Mouse (Mus musculus) heart, embryonic 13.5 days (tissue): Measurements from ENCODE around the gene Gbp9. TPM values are rescaled to one million over a fixed set of nuclear protein-coding genes. Genes with fewer than 3 reads are reported as not detected.
A peak's percentile ranks its signal among the peaks of the same experiment; 100 is the strongest.
"Not testable (repeated sequence)": the region's sequence is repeated elsewhere in the genome, so short reads cannot be mapped to it uniquely, and the experiment has no call there.

Source experiments
- ATAC-seq: fragments of 200-750 bp; cut with Nextera tagmentation; 2 replicates; pipeline ENCODE4 v1.8.0; 2017; ENCODE audit warnings: moderate TSS enrichment; ENCODE audit not compliant: insufficient number of reproducible peaks, low FRiP score, low TSS enrichment; ENCODE audit errors: extremely low read depth
- H3K27ac ChIP-seq: fragments of 300-500 bp; sonication (generic); replicated peaks from 2 replicates; pipeline ENCODE4 v1.5.1; 2015; ENCODE audit warnings: moderate library complexity, mild to moderate bottlenecking, inconsistent platforms
- H3K27me3 ChIP-seq: fragments of 300-500 bp; sonication (generic); replicated peaks from 2 replicates; pipeline ENCODE4 v1.6.1; 2015; ENCODE audit warnings: mild to moderate bottlenecking, inconsistent platforms
- H3K36me3 ChIP-seq: fragments of 300-500 bp; sonication (generic); 2 replicates; pipeline ENCODE4 v1.6.1; 2015; ENCODE audit warnings: mild to moderate bottlenecking, inconsistent platforms
- H3K4me1 ChIP-seq: fragments of 300-500 bp; sonication (generic); 2 replicates; pipeline ENCODE4 v1.6.1; 2015; ENCODE audit warnings: inconsistent platforms
- H3K4me2 ChIP-seq: fragments of 300-500 bp; sonication (generic); 2 replicates; pipeline ENCODE4 v1.6.1; 2015; ENCODE audit warnings: inconsistent platforms, mild to moderate bottlenecking, moderate library complexity
- H3K4me3 ChIP-seq: fragments of 300-500 bp; sonication (generic); 2 replicates; pipeline ENCODE4 v1.5.1; 2015; ENCODE audit warnings: moderate library complexity, mild to moderate bottlenecking, inconsistent platforms
- H3K9ac ChIP-seq: fragments of 300-500 bp; sonication (generic); 2 replicates; pipeline ENCODE4 v1.6.1; 2015; ENCODE audit warnings: inconsistent platforms, mild to moderate bottlenecking, moderate library complexity
- H3K9me3 ChIP-seq: fragments of 300-500 bp; sonication (generic); 2 replicates; pipeline ENCODE4 v1.6.1; 2016; ENCODE audit warnings: inconsistent platforms
- WGBS: fragments of 180-500 bp; shearing (Covaris S2); methylation state at CpG from one replicate; pipeline ENCODE4 v1.1.7; 2015; ENCODE audit warnings: mixed read lengths; 5-methylcytosine and 5-hydroxymethylcytosine counted together
- polyA plus RNA-seq: library from polyadenylated mRNA; unstranded; fragments of >200 nt; fragmentation: Nextera tagmentation; extraction: Ambion mirVana; gene quantifications from 2 replicates; pipeline ENCODE4 v1.2.1, GENCODE M21; 2015

Gene Gbp9
- 3.0 and 3.2 TPM in 2 replicates for polyA plus RNA-seq

GRCm38 (mm10) chr5:105139409-105140088, at the start of gene Gbp9, which contains the start of the genes Gbp8 and Gbp4:
TSS of gene Gbp9 (minus strand) at chr5:105139539.
TSS of gene Gbp8 (minus strand) at chr5:105139540.
TSS of gene Gbp4 (minus strand) at chr5:105139586.
- not testable (repeated sequence) for H3K27me3 ChIP-seq, H3K4me1 ChIP-seq, H3K9ac ChIP-seq, H3K9me3 ChIP-seq, H3K36me3 ChIP-seq
- Histone ChIP-seq H3K4me3 (peak within 1 kb of the TSS; percentile 25), H3K27ac (peak within 1 kb of the TSS; percentile 58; the same call in 1 of the 2 replicates), H3K4me2 (peak within 1 kb of the TSS; percentile 16)
- 20% methylated on average over 2 of the region's 2 CpGs for WGBS
- peak; percentile 58; the same call in 1 of the 2 replicates for ATAC-seq

GRCm38 (mm10) chr5:105181446-105181845, 42.1 kb upstream of the Gbp9 start:
- no peak overlapping the region for H3K27ac ChIP-seq

GRCm38 (mm10) chr5:105156582-105156981, 17.2 kb upstream of the Gbp9 start:
- Histone ChIP-seq H3K27ac (no peak overlapping the region), H3K9me3 (no peaks in the 10 kb centered on the region), H3K36me3 (no peaks in the 10 kb centered on the region), H3K9ac (no peak overlapping the region), H3K27me3 (no peaks in the 10 kb centered on the region), H3K4me2 (no peak overlapping the region), H3K4me3 (no peak overlapping the region), H3K4me1 (no peaks in the 10 kb centered on the region)
- 71% methylated on average over 5 of the region's 5 CpGs for WGBS
- no peak for ATAC-seq

More at GRCm38 (mm10) chr5:105181446-105181845, 42.1 kb upstream of the Gbp9 start:
- Histone ChIP-seq H3K4me2 (no peak overlapping the region), H3K27me3 (no peaks in the 10 kb centered on the region), H3K4me1 (no peaks in the 10 kb centered on the region), H3K9me3 (no peaks in the 10 kb centered on the region), H3K9ac (no peak overlapping the region), H3K36me3 (no peaks in the 10 kb centered on the region), H3K4me3 (no peak overlapping the region)
- no peak for ATAC-seq

- Histone ChIP-seq H3K27ac (no peak overlapping the region), H3K36me3 (no peaks in the 10 kb centered on the region), H3K9me3 (no peaks in the 10 kb centered on the region), H3K9ac (no peak overlapping the region), H3K27me3 (no peaks in the 10 kb centered on the region), H3K4me3 (no peak overlapping the region), H3K4me1 (no peaks in the 10 kb centered on the region), H3K4me2 (no peak overlapping the region)
- ATAC-seq = no peak
Measured at GRCm38 (mm10) chr5:105154049-105154448, 14.7 kb upstream of the Gbp9 start.

GRCm38 (mm10) chr5:105148062-105148461, 8.7 kb upstream of the Gbp9 start:
- H3K4me3 ChIP-seq, H3K27ac ChIP-seq, H3K27me3 ChIP-seq, H3K9me3 ChIP-seq, ATAC-seq, H3K4me2 ChIP-seq, H3K9ac ChIP-seq, H3K36me3 ChIP-seq, H3K4me1 ChIP-seq: not testable (repeated sequence)
- 59% methylated on average over 2 of the region's 2 CpGs for WGBS

- H3K27me3 ChIP-seq = no peaks in the 10 kb centered on the region
- H3K4me2 ChIP-seq = no peak overlapping the region
- H3K27ac ChIP-seq = peak overlapping the region; percentile 70
- H3K36me3 ChIP-seq = no peaks in the 10 kb centered on the region
- H3K9ac ChIP-seq = no peak overlapping the region
- ATAC-seq = no peak
- no peak overlapping the region for H3K4me3 ChIP-seq
- no peaks in the 10 kb centered on the region for H3K9me3 ChIP-seq
- H3K4me1 ChIP-seq = 0 out of 2 replicates have a peak, but pooled peaks cover 6% of the 10 kb centered on the region
Measured at GRCm38 (mm10) chr5:105146447-105146846, 7.1 kb upstream of the Gbp9 start.

- not testable (repeated sequence) for H3K27me3 ChIP-seq, H3K9ac ChIP-seq, H3K4me3 ChIP-seq, ATAC-seq, H3K9me3 ChIP-seq, H3K4me1 ChIP-seq, H3K36me3 ChIP-seq
- Histone ChIP-seq H3K27ac (peak overlapping the region; percentile 69), H3K4me2 (0 out of 2 replicates have a peak overlapping the region, but pooled peaks have one; percentile 10)
- 42% methylated on average over 3 of the region's 3 CpGs for WGBS
Measured at GRCm38 (mm10) chr5:105145731-105146130, 6.4 kb upstream of the Gbp9 start.

- not testable (repeated sequence) for H3K9ac ChIP-seq, H3K4me3 ChIP-seq, H3K36me3 ChIP-seq, H3K27me3 ChIP-seq, H3K9me3 ChIP-seq, H3K4me1 ChIP-seq, H3K4me2 ChIP-seq, H3K27ac ChIP-seq, ATAC-seq
- WGBS = 64% methylated on average over 2 of the region's 2 CpGs
Measured at GRCm38 (mm10) chr5:105140089-105140810, 911 bp upstream of the Gbp9 start.

GRCm38 (mm10) chr5:105138906-105139305, 433 bp downstream of the Gbp9 start:
- Histone ChIP-seq H3K4me2 (peak overlapping the region; percentile 16), H3K9ac (no peak overlapping the region; the same call in 1 of the 2 replicates), H3K36me3 (no peaks in the 10 kb centered on the region), H3K27me3 (no peaks in the 10 kb centered on the region), H3K4me1 (no peaks in the 10 kb centered on the region), H3K4me3 (peak overlapping the region; percentile 25), H3K9me3 (no peaks in the 10 kb centered on the region), H3K27ac (peak overlapping the region; percentile 58; the same call in 1 of the 2 replicates)
- no peak for ATAC-seq
- WGBS = 47% methylated on average over 1 of the region's 1 CpGs

- not testable (repeated sequence) for H3K27ac ChIP-seq, H3K4me3 ChIP-seq, H3K9me3 ChIP-seq, H3K4me2 ChIP-seq, ATAC-seq, H3K36me3 ChIP-seq, H3K9ac ChIP-seq, H3K4me1 ChIP-seq, H3K27me3 ChIP-seq
- WGBS = 82% methylated on average over 3 of the region's 3 CpGs
Measured at GRCm38 (mm10) chr5:105136706-105137304, 2.5 kb downstream of the Gbp9 start.

GRCm38 (mm10) chr5:105121731-105122130, 17.6 kb downstream of the Gbp9 start:
- H3K4me1 ChIP-seq, H3K27me3 ChIP-seq, H3K4me2 ChIP-seq, H3K4me3 ChIP-seq, H3K27ac ChIP-seq, H3K9ac ChIP-seq, H3K9me3 ChIP-seq, ATAC-seq: not testable (repeated sequence)
- WGBS = 64% methylated on average over 6 of the region's 6 CpGs
- peaks cover 17% of the 10 kb centered on the region; the same call in 1 of the 2 replicates for H3K36me3 ChIP-seq
